Mouse (Mus musculus) ES-Bruce4 (cell line): ENCODE data around the gene Cd47.

Source experiments
- EP300 ChIP-seq: IDR thresholded peaks from 2 replicates; pipeline ENCODE4 v1.6.1; 2011; ENCODE audit warnings: low read depth, low read length; ENCODE audit not compliant: insufficient read depth
- POLR2A ChIP-seq: IDR thresholded peaks from one replicate; pipeline ENCODE4 v1.8.1; 2011; ENCODE audit warnings: low read length; ENCODE audit not compliant: insufficient read depth

GRCm38 (mm10) chr16:49947610-49948009 is 147.3 kb downstream of the Cd47 start:
- TF ChIP-seq EP300 (no peak), POLR2A (no peak)
